Mouse (Mus musculus) layer of hippocampus, adult 11-12 months (tissue): ENCODE data around the gene Ubap2.

Experiments used
- DNase-seq: peaks from one replicate; pipeline ENCODE4 v3.0.0; 2022; ENCODE audit warnings: low spot score

The Ubap2 gene

GRCm38 (mm10) chr4:41260691-41261090, 14.3 kb downstream of the Ubap2 start:
- no peak for DNase-seq

GRCm38 (mm10) chr4:41259019-41259418, 15.9 kb downstream of the Ubap2 start:
- no peak for DNase-seq

GRCm38 (mm10) chr4:41257752-41258151, 17.2 kb downstream of the Ubap2 start:
- no peak for DNase-seq

GRCm38 (mm10) chr4:41255564-41256210, 19.3 kb downstream of the Ubap2 start:
- peak; percentile 20 for DNase-seq

GRCm38 (mm10) chr4:41253756-41254155, 21.2 kb downstream of the Ubap2 start:
- DNase-seq, result no peak

GRCm38 (mm10) chr4:41245408-41245807, 29.5 kb downstream of the Ubap2 start:
- DNase-seq, result no peak

GRCm38 (mm10) chr4:41240916-41241315, 34.0 kb downstream of the Ubap2 start:
- DNase-seq, result no peak

GRCm38 (mm10) chr4:41235621-41236020, 39.3 kb downstream of the Ubap2 start:
- DNase-seq, result no peak

GRCm38 (mm10) chr4:41226351-41226750, 48.6 kb downstream of the Ubap2 start:
- peak; percentile 50 for DNase-seq

- DNase-seq, result no peak
These were observed 49.5 kb downstream of the Ubap2 start for GRCm38 (mm10) chr4:41225412-41225811.

GRCm38 (mm10) chr4:41208050-41208449, 66.9 kb downstream of the Ubap2 start:
- DNase-seq, result no peak

GRCm38 (mm10) chr4:41205751-41206150, 69.2 kb downstream of the Ubap2 start:
- DNase-seq, result no peak

- DNase-seq, result no peak
These were observed 72.8 kb downstream of the Ubap2 start for GRCm38 (mm10) chr4:41202135-41202534.

- DNase-seq, result no peak
These were observed 77.9 kb downstream of the Ubap2 start for GRCm38 (mm10) chr4:41196861-41197610.

GRCm38 (mm10) chr4:41195328-41195727, 79.6 kb downstream of the Ubap2 start:
- no peak for DNase-seq

- DNase-seq, result no peak
These were observed 82.1 kb downstream of the Ubap2 start for GRCm38 (mm10) chr4:41192544-41193512.

- no peak for DNase-seq
These were observed 85.1 kb downstream of the Ubap2 start for GRCm38 (mm10) chr4:41189809-41190208.

- no peak for DNase-seq
These were observed 94.9 kb downstream of the Ubap2 start for GRCm38 (mm10) chr4:41179825-41180725.

- no peak for DNase-seq
These were observed 100.3 kb downstream of the Ubap2 start for GRCm38 (mm10) chr4:41174631-41175030.

GRCm38 (mm10) chr4:41170970-41171369, 104.0 kb downstream of the Ubap2 start:
- no peak for DNase-seq

- peak; percentile 85 for DNase-seq
These were observed 109.1 kb downstream of the Ubap2 start for GRCm38 (mm10) chr4:41165693-41166475.
